Mouse (Mus musculus): Measurements from ENCODE around the gene Mink1.
"Not testable (repeated sequence)": the region's sequence is repeated elsewhere in the genome, so short reads cannot be mapped to it uniquely, and the experiment has no call there.

Mink1 gene

DNA sequence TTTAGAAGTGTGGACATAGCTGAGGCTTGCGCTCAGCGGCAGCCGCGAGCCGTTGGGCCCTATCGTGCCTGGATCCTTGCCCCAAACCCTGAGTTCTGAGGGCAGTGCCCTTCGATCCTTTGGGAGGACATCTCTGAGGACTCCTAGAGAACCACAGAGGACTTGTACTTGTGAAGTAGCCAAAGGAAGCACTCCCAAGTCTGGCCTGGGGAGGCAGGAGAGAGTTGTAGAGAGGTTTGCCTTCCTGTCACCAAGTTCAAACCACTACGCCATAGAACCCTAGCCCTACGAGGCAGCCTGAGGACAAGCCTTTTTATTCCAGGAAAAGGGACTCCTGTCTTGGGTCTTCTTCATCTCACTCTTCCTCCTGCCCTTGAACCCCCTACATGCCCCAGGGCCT lies 5.1 kb upstream of the Mink1 start:
- DNase-seq (ENCODE audit: low spot score in 2 of 2), result no peak

DNA sequence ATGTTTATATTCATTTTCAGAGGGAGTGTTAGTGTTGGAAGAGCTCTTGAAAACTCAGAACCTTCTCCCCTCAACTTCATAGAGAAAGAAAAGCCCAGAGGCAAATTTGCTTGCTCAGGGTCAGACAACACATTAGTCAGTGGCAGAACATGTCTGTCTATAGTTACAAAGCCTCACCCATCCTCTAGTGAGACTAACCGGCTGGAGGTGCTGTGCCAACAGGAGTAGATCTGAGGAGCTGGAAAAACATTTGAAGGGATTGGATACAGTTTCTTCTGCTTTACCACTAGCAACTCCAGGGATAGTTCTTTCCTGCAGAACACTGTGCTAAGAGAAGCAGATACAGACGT lies 769 bp upstream of the Mink1 start:
- no peak for DNase-seq (ENCODE audit: low spot score in 2 of 2)

DNA sequence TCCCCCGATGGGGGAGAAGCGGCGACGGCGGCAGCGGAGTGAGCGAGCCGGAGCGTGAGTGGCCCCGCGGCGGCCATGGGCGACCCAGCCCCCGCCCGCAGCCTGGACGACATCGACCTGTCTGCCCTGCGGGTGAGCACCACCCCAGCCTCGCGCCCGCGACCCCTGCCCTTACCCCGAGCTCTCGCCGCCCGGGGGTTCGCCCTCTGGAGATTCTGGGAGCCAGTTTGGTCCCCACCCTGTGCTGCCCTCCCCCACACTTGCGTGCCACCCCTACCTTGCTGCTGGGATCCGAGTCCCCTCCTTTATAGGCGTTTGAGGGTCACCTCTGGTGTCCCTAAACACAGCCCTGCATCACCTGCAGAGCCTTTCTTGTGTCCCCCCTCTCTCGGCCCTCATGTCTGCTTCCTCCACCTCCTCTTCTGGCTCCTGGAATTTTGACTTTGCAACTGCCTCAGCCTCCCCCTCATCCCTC lies 351 bp downstream of the Mink1 start:
- no peak for DNase-seq (ENCODE audit: low spot score in 2 of 2)

DNA sequence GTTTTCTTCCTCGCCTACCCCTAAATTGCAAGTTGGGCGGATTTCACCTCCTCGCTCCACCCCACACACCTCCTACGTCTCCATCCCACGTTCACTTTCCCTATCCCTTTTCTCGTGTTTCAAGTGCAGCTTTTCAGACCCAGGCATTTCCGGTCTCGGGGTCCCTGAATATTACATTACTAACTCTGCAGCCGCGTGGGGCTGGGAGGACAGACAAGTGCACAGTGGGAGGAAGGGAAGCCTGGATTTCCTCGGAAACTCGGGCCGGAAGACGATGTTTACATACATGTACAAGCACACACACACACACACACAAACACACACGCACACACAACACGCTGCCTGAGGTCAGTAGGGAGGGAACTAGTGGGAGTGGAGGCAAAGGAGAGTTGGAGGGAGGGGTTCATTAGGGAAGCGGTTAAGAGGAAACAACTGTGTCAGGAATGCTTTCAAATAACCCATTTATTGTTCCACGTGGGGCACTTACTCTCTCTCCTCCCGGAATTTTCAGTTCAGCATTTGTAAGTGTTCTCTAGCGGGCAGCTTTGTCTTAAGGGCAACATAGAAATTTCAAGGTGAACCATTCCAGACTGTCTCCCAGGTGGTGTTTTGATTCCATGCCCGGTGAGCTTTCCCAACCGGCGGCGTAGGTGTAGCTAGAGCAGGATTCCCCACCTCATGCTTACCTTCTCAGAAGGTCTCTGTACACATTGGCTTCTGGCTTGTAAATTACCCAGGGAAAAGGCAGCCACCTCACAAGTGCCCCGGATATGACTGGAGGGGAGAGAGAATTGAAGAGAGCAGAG lies 992 bp downstream of the Mink1 start:
- no peak for DNase-seq (ENCODE audit: low spot score in 2 of 2)

DNA sequence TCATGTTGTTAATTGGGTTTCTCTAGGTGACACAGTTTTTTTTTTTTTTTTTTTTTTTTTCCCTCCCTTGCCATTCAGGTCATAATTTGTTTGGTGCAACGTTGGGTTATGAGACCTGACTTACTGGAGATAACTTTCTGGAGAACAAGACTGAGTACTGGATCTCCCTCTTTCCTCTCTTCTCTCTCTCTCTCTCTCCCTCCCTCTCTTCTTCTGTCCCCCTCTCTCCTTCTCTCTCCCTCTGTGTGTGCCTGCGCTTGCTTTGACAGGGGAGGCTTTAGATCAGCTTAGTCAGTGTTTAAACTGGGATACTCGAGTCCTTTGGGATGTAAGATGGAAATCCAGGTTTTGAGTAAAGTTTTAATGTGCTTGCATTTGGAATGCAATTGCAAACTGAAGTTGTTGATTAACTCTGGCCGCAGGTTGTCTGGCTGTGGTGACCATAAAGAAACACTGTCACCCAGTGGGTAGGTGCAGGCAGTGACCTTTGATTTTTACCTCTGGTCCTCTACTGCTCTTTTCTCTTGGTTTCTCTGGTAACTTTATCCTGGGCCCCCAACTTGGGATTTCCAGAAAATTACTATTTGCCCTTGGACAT lies 1.7 kb downstream of the Mink1 start:
- DNase-seq (ENCODE audit: low spot score in 2 of 2), result no peak

DNA sequence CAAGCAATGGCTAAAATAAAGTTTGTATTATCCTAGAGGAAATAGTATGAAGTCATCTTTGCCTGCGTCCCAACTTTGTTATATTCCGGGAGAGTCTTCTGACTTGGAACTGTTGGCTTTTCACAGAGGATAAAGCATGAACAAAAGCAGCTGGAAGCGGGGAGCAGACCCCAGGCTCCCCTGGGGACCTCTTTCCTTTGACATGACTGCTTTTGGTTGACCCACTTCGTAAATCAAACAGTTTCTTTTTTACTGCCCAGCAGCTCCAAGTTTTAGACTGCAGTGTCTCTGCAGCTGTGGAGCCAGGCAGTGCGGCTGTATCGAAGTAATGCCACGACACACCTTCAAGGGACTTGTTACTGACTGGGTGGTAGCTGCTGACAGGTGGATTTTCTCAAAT lies 3.9 kb downstream of the Mink1 start:
- DNase-seq (ENCODE audit: low spot score in 2 of 2), result no peak

DNA sequence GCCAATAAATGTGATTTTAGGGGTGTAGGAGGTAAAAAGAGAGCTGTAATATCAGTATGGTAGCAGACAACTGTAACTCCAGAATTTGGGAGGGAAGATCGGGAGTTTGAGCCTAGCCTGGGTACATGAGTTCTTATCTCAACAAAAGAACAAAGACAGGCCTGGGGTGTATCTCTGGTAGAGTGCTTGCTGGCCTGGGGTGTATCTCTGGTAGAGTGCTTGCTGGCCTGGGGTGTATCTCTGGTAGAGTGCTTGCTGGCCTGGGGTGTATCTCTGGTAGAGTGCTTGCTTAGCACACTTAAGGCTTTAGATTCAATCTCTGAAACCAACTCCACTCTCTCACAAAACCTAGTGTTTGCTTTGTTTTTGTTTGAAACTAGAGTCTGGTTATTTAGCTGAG lies 7.9 kb downstream of the Mink1 start:
- not testable (repeated sequence) for DNase-seq (ENCODE audit: low spot score in 2 of 2)

DNA sequence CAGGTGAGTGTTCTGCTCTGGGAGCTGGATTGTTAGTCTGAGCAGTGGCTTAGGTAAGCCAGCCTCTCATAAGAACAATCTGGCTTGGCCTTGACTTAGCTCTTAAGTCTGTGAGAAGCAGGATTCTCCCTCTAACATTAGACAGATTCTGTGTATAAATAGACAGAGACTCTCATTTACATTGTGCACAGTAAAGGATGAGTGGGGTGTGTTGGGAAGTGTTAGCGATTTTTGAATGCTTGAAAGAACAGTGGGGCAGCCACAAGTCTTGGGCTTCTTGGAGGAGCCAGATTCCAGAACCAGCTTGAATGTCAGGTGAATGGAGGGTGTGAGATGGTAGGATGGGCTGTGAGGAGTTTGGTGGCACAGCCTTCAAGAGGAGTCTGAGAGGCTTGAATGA lies 9.0 kb downstream of the Mink1 start:
- no peak for DNase-seq (ENCODE audit: low spot score in 2 of 2)

DNA sequence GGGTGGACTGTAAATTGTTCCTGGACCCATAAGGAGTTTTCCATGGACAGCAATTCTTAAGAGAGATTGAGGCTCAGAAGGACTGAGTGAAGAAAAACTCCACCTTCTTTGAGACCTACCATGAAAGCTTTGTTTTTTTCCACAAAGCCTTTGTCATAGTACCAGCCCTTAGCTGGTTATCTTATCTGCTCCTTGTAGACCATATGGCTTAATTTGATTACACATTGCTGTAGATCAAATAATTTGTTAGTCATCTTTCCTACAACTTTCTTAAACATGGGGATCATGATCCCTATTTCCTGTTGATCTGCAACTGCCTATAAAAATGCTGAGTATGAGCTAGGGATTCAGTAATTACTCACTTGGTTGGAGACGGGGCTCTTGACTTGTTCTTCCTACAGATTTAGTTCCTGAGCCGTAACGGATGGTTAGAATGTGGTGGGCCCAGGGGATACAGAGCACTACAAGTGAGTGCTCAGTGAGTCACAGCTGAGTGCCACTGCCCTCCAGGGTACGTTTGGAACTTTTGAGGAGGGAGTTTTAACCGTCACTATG lies 9.7 kb downstream of the Mink1 start:
- DNase-seq (ENCODE audit: low spot score in 2 of 2), result no peak

DNA sequence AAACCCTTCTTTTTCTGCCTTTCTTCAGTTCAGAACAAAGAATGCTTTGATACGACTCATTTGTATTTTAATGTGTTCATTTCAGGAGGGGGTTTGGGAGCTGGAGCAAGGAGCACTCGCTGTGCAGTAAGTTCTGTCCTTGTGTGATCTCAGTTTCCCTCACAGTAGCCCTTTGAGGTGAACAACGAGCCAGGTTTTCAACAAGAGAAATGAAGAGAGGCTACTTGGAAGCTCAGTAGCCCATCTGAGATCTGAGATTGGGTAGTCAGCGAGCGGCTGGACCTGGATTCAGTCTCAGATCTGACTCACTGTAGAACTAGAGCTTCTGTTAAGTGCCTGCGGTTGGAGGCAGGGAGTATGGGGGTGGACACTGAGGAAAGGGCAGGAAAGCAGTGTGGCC lies 11.2 kb downstream of the Mink1 start:
- DNase-seq (ENCODE audit: low spot score in 2 of 2), result no peak

DNA sequence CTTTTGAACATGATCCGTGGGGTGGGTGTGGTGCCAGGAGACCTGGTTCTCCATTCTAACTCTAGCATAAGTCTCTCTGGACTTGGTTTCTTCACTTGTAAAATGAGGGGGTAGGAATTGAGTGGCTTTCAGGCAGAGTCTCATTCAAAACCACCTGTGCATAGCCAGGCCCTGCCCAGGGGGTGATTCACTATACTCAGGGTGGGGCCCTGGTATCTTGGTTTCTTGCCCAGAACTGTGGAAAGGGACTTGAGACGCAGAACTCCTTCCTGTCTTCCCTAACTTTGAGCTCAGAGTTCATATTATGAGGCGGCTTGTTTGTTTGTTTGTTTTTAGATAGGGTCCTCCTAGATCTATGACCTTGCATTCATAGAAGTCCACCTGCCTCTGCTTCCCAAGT lies 14.5 kb downstream of the Mink1 start:
- DNase-seq (ENCODE audit: low spot score in 2 of 2), result no peak

DNA sequence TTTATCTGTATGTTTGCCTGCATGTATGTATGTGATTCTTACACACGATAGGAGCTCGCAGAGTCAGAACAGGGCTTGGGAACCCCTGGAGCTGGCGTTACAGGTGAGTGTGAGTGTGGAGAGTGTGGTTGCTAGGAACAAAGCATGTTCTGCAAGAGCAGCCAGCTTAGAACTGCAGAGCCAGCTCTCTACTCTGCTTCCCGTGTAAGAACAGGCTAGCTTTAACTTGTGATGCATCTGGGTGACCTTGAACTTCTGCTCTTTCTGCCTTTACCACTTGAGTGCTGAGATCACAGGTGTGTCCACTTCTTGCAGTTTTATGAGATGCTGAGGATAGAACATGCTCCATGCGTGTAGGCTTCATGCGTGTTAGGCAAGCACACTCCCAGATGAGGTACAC lies 16.3 kb downstream of the Mink1 start:
- no peak for DNase-seq (ENCODE audit: low spot score in 2 of 2)

DNA sequence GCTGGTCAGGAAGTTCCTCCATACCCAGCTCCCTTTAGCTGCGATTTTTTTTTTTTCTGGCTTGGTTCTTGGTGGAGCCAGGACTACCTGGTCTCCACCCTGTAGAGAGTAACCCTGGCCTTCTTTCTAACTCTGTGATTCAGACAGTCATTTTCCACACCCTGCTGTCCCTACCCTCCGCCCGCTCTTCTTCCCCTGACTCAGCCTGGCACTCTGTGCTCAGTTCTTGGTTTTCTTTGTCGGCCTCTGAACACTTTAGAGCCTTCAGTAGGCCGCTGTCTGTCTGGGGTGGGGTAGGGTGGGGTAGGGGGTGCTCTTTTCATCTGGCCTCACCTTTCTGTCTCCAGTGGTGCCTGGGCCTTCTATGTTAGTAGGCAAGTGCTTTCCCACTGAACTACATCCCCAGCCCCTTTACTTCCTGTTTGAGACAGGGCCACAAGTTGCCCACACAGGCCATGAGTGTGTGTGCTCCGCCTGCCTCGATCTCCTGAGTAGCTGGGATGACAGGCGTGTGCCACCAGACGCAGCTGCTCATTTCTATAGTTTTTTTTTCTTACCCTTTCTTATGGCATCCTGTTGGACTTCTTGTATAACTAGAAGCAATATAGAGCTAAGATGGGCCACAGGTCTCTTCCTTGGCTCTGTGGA lies 17.2 kb downstream of the Mink1 start:
- DNase-seq (ENCODE audit: low spot score in 2 of 2), result no peak

DNA sequence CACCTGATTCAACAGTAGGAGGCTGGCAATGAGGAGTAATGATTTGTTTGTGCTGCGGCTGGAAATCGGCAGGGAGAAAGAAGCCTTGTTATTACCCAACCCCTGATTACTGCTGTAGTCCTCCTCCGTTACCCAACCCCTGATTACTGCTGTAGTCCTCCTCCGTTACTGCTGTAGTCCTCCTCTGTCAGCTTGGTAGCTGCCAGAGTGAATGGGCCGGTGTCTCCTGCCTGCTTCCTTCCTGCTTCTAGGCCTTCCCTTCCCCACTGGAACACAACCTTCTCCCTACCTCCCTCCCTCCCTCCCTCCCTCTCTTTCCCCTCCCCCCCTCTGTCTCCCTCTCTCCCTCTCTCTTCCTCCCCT lies 17.7 kb downstream of the Mink1 start:
- DNase-seq (ENCODE audit: low spot score in 2 of 2), result no peak

DNA sequence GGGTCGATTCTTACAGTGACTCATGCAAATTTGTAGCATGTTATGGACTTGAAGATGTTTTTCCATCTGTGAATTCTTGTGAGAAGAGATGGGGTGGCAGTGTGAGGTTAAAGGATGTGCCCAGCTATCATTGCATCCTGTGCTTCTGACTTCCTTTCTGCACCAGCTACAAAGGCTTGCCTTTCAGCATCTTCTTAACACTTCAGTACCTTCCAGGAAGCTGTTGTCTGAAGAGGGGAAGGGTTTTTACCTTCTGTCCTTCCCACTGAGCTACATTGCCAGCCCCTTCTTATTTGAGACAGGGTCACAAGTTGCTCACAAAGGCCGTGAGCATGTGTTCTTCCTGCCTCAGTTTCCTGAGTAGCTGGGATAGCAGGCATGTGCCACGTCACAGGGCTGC lies 18.2 kb downstream of the Mink1 start:
- no peak for DNase-seq (ENCODE audit: low spot score in 2 of 2)

DNA sequence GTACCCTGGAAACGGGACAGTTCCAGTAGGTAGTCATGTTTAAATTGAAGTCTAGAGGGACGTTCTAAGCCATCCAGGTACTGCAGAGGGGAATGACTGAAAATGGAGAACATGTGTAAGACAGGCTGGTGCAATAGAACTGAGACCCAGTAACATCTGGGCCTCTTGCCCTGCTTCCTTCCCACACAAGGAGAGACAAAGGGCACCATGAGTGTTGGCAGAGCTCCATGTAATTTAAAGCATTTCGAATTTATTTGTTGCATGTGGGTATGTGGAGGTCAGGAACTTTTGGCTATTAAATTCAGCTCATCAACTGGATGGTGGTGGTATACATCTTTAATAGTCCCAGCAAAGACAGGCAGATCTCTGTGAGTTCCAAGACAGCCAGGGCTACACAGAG lies 19.5 kb downstream of the Mink1 start:
- no peak for DNase-seq (ENCODE audit: low spot score in 2 of 2)

DNA sequence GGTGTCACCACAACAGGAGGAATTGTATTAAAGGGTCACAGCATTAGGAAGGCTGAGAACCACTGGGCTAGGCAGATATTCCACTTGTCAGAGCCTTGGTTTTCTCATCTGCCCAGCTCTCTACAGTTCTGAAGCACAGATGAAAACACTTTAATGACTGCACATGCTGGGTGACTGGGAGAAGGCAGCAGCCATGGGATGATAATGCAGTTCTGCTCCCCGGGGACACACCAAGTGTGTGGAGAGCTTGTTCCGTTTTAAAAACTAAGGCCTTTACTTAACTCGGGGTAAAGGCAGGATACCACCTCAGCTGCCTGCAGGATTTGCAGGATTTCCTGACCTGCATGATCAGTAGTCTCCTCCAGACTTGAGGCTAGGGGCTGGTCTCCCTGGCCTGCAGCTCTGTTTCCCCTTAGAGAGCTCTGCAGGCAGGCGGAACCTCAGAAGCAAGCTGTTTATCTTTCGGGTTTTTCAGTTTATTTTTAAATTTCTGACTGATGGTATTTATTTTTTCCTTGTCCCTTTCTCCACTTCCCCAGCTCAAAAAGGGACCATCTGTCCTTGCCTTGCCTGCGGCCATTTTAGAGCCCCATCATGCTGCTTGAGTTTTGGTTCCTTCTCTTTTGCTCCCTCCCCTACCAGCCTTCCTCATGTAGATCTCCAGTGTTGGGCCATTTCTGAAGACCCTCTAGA lies 20.5 kb downstream of the Mink1 start:
- DNase-seq (ENCODE audit: low spot score in 2 of 2), result no peak

DNA sequence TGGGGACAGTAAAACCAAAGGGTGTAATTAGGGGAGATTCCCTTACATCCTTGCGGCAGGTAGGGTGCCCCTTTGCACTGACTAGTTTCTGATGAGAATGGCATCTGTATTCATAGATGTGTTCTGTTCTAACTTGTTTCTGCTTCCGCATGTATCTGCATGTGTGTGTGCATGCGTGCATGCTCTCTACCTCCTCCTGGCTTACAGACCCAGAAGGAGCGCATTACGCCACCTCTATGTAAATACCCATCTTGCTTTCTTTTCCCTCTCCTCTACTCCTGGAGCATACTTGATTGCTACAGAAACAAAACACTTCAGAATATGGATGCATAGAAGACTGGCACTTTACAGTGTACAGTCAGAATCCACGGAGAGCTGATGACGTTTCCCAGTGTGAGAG lies 21.1 kb downstream of the Mink1 start:
- no peak for DNase-seq (ENCODE audit: low spot score in 2 of 2)

DNA sequence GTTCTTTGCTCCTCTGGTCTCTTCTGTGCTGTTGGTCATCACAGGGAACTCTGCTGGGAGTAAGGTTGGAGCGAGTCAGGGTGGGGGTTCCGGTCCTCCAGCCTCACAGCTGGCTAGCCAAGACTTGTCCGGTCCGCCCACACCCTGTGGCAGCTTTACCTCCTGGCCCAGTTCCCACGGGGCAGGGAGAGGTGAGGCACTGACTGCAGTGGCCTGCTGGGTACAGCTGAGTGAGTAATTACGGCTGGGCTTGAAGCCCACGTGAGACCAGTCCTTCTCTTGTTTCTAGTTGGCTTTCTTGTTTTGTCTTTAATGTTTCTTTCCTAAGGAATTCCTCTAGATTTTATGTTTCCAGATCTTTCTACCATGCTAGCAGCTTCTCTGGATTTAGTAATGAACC lies 22.8 kb downstream of the Mink1 start:
- no peak for DNase-seq (ENCODE audit: low spot score in 2 of 2)

DNA sequence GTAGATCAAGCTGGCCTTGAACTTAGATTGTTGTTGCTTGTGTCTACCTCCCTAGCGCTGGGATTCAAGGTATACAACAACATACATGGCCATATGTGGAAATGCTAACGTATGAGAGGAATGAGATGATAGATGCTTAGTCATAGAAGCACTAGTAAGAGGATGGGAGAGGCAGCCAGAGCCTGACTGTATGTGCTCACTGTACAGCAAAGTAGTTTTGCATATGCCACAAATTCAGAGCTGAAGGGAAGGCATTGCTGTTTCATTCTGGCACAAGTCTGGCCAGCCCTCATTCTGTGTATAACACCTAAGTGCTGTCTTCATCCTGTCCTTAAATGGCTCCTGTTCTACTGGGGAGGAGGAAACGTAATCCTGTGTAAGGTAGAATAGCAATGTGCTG lies 23.6 kb downstream of the Mink1 start:
- DNase-seq (ENCODE audit: low spot score in 2 of 2), result no peak

DNA sequence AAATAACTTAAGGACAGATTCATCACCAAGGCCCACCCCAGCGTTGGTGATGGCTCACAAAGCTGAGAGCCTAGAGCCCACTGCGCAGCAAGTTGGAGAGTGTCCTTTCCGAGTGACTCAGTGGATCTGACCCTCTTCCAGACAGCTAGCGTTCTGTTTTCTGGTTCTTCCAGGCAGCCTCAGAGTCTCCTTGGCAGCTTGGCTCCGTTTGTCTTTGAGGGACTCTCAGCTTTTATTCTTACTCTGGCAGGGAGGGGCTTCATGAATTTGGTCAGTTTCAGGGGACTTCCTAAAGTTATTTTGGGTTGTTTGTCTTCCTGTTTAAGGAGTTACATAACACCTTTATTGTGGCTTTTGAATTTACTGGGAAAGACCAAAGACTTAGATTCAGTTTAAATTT lies 24.3 kb downstream of the Mink1 start:
- DNase-seq (ENCODE audit: low spot score in 2 of 2), result no peak

DNA sequence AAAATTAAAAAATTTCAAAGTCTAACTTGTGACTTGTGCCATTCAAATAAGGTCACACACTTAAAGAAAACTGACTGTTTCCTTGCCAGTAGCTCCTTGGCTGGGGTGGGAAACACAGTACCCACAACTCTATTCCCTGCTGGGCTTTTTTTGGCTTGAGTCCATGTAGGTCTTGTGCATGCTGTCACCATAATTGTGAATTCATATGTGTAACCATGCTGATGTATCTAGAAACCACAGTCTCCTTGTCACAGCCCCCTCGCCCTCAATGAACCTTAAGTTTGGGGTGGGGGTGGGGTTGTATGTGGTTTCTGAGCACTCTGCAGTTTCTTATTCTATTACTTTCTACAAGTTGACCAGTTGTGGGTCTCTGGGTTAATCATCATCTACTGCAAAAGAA lies 29.1 kb downstream of the Mink1 start:
- no peak for DNase-seq (ENCODE audit: low spot score in 2 of 2)
